Mouse (Mus musculus) stomach, postnatal 0 days (tissue): ENCODE measurements at regions not wholly inside any gene's neighbourhood (a gene's known extent, or its start where the extent isn't known, plus 50 kb on each side); places are given as distances from the start of the nearest gene placed in this dataset.

ENCODE experiments used
- ATAC-seq: fragments of 200-750 bp; cut with Nextera tagmentation; 2 replicates; pipeline ENCODE4 v1.8.0; 2017; ENCODE audit not compliant: low FRiP score, low TSS enrichment
- DNase-seq: peaks from one replicate; pipeline ENCODE4 v3.0.0-alpha.2; 2016; ENCODE audit warnings: low spot score
- H3K27ac ChIP-seq: fragments of 300-500 bp; sonication (generic); replicated peaks from 2 replicates; pipeline ENCODE4 v1.5.1; 2014; ENCODE audit warnings: mild to moderate bottlenecking, control low read depth
- H3K27me3 ChIP-seq: fragments of 300-500 bp; sonication (generic); 2 replicates; pipeline ENCODE4 v1.6.1; 2014; ENCODE audit warnings: low read length; ENCODE audit not compliant: control insufficient read depth, insufficient read depth
- H3K36me3 ChIP-seq: fragments of 300-500 bp; sonication (generic); 2 replicates; pipeline ENCODE4 v1.6.1; 2014; ENCODE audit warnings: low read length, mixed read lengths; ENCODE audit not compliant: control insufficient read depth, insufficient read depth
- H3K4me1 ChIP-seq: fragments of 300-500 bp; sonication (generic); replicated peaks from 2 replicates; pipeline ENCODE4 v1.6.1; 2014; ENCODE audit warnings: antibody characterized with exemption; ENCODE audit not compliant: control insufficient read depth, insufficient read depth
- H3K4me2 ChIP-seq: fragments of 300-500 bp; sonication (generic); replicated peaks from 2 replicates; pipeline ENCODE4 v1.6.1; 2014; ENCODE audit warnings: low read depth, mild to moderate bottlenecking, control low read depth, moderate library complexity
- H3K4me3 ChIP-seq: fragments of 300-500 bp; sonication (generic); 2 replicates; pipeline ENCODE4 v1.5.1; 2014; ENCODE audit warnings: low read depth, low read length, control low read depth
- H3K9ac ChIP-seq: fragments of 300-500 bp; sonication (generic); 2 replicates; pipeline ENCODE4 v1.6.1; 2014; ENCODE audit warnings: mild to moderate bottlenecking, low read length, control low read depth, mixed read lengths
- H3K9me3 ChIP-seq: fragments of 300-500 bp; sonication (generic); 2 replicates; pipeline ENCODE4 v1.6.1; 2016; ENCODE audit warnings: low read length; ENCODE audit not compliant: control insufficient read depth
- CTCF ChIP-seq: IDR thresholded peaks from 2 replicates; pipeline ENCODE4 v1.5.1; 2016; ENCODE audit warnings: antibody characterized with exemption, low read depth, mild to moderate bottlenecking, moderate library complexity
- EP300 ChIP-seq: optimal IDR thresholded peaks from 2 replicates; pipeline ENCODE3; 2016; ENCODE audit warnings: antibody characterized with exemption
- WGBS: fragments of 180-500 bp; shearing (Covaris S2); extraction: QIAGEN DNeasy Blood & Tissue Kit; methylation state at CpG from one replicate; pipeline ENCODE4 v1.1.7; 2014; 5-methylcytosine and 5-hydroxymethylcytosine counted together

DNA sequence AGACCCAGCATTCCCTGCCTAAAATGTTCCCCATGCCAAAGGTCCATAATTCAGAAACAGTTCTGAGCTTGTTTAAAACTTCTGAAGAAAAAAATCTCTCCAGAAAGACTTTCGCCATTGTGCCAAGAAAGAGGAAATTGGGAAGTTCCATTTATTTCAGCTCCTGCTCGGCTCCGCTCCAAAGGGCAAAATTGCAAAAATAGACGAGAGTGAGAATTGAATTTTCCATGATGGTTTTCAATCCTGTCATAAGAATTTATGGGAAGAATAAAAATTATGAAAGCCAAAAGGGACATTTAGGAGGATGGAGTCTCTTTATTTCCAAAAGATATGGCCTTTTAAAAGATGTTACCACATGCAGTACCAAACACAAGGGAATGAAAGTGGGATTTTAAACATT is 222.5 kb upstream of the Jmjd1c start:
- no peak overlapping the region for H3K27ac ChIP-seq
- H3K27me3 ChIP-seq: no peaks in the 10 kb centered on the region
- DNase-seq (no peak), ATAC-seq (no peak)
- WGBS: 73% methylated on average over 4 of the region's 4 CpGs
- no peak overlapping the region for H3K4me2 ChIP-seq
- no peak for TF ChIP-seq EP300
- TF ChIP-seq CTCF: no peak
- H3K9me3 ChIP-seq: no peaks in the 10 kb centered on the region
- no peak overlapping the region for H3K9ac ChIP-seq
- no peak overlapping the region for H3K4me3 ChIP-seq
- no peaks in the 10 kb centered on the region for H3K36me3 ChIP-seq
- no peaks in the 10 kb centered on the region for H3K4me1 ChIP-seq

DNA sequence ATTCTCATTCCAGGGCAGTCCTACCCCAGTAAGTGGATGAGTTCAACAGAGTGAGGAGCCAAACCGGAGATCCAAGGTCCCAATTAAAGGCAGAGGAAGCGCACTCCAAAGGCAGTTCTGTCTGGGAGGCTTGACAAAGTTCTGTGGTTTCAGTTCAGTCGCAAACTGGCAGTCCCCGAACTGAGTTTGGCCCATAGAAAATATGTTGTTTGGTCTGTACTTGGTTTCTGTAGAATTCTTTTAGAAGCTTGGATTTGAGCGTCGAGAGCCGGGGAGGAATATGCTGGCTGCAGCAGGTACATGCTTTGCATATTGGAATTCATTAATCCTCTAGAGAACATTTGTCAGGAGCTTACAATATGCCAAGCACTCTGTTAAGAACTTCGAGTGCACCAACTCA is 216.9 kb upstream of the Jmjd1c start:
- no peaks in the 10 kb centered on the region for H3K36me3 ChIP-seq
- H3K4me2 ChIP-seq: no peak overlapping the region
- H3K4me1 ChIP-seq: no peaks in the 10 kb centered on the region
- no peak overlapping the region for H3K4me3 ChIP-seq
- no peak overlapping the region for H3K9ac ChIP-seq
- H3K9me3 ChIP-seq: no peaks in the 10 kb centered on the region
- 66% methylated on average over 8 of the region's 8 CpGs for WGBS
- H3K27me3 ChIP-seq: no peaks in the 10 kb centered on the region
- no peak for DNase-seq
- no peak for ATAC-seq
- TF ChIP-seq CTCF (no peak), EP300 (no peak)
- H3K27ac ChIP-seq: no peak overlapping the region

- H3K9ac ChIP-seq: no peak overlapping the region
- 82% methylated on average over 5 of the region's 5 CpGs for WGBS
- no peaks in the 10 kb centered on the region for H3K4me1 ChIP-seq
- DNase-seq (no peak), ATAC-seq (no peak)
- no peaks in the 10 kb centered on the region for H3K36me3 ChIP-seq
- no peak overlapping the region for H3K4me3 ChIP-seq
- no peaks in the 10 kb centered on the region for H3K27me3 ChIP-seq
- H3K4me2 ChIP-seq: no peak overlapping the region
- H3K27ac ChIP-seq: no peak overlapping the region
- TF ChIP-seq EP300 (no peak), CTCF (no peak)
- H3K9me3 ChIP-seq: no peaks in the 10 kb centered on the region
These were observed 213.1 kb upstream of the Jmjd1c start for GRCm38 (mm10) chr10:66882825-66883224.

DNA sequence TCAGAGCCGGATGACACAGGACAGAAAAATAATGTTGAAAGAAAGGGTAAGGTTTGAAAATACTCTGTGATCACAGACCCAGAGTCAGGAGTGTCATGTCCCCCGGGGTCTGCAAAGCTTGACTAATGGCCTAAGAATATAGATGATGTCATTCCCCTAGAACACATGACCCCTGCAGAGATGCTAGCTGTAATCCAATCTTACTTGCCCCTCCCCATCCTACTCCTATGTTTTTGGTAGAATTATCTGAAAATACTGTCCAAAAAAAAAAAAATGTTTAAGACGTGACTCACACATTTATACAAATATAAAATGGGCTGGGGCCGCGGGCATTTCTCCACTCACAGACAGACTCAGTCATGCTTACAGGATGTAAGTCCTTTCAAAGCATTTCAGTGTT is 210.3 kb upstream of the Jmjd1c start:
- no peaks in the 10 kb centered on the region for H3K36me3 ChIP-seq
- H3K4me1 ChIP-seq: no peaks in the 10 kb centered on the region
- no peak overlapping the region for H3K4me2 ChIP-seq

DNA sequence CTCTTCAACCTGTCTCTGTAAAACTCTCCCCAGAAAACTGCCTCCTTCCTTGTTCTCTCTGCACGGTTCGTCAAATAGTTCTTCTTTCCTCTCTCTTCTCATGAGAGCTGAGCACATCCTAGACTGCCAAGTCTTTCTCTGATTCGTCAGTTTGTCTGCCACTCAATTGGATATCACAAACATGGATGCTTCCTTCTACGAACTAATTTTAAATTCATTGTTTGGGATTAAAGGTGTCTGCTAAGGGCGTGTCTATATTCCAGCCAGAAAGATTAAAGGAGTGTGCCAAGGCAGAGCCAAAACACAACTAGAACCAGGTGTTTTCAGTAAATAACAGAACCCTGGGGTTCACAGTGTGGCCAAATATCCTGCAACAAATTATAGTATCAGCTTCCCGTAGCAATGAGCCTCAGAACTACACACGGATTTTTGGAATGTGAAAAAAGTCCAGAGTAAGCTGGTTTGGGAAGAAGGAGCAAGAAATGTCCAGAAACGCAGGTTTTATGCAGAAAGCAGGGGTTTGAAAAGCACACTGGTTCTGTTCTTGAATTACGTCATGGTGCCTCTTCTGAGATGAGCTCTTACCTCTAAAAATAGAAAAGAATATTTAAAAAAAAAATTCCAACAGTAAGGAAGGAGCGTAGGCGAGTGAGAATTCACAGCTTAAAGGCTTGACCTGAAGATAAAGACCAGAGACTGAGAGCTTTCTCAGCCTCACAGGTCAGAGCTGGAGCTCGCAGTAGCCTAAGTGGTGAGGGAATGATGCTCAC is 206.0 kb upstream of the Jmjd1c start:
- ATAC-seq: no peak
- DNase-seq: no peak
- TF ChIP-seq CTCF (no peak), EP300 (no peak)
- H3K4me3 ChIP-seq: no peak overlapping the region
- WGBS: 59% methylated on average over 12 of the region's 12 CpGs
- no peaks in the 10 kb centered on the region for H3K9me3 ChIP-seq
- H3K27me3 ChIP-seq: no peaks in the 10 kb centered on the region
- H3K27ac ChIP-seq: no peak overlapping the region
- no peak overlapping the region for H3K4me2 ChIP-seq
- H3K4me1 ChIP-seq: no peaks in the 10 kb centered on the region
- H3K36me3 ChIP-seq: no peaks in the 10 kb centered on the region
- H3K9ac ChIP-seq: no peak overlapping the region

More for the DNA sequence above, 210.3 kb upstream of the Jmjd1c start:
- Histone ChIP-seq H3K9ac (no peak overlapping the region), H3K27me3 (no peaks in the 10 kb centered on the region), H3K4me3 (no peak overlapping the region), H3K9me3 (no peaks in the 10 kb centered on the region), H3K27ac (no peak overlapping the region)
- WGBS: 53% methylated on average over 5 of the region's 5 CpGs
- ATAC-seq (no peak), DNase-seq (no peak)
- no peak for TF ChIP-seq CTCF
- no peak for TF ChIP-seq EP300

GRCm38 (mm10) chr10:66891811-66892210 is 204.1 kb upstream of the Jmjd1c start:
- TF ChIP-seq CTCF (no peak), EP300 (no peak)
- Histone ChIP-seq H3K9me3 (no peaks in the 10 kb centered on the region), H3K27ac (no peak overlapping the region), H3K4me3 (no peak overlapping the region), H3K36me3 (no peaks in the 10 kb centered on the region), H3K4me2 (no peak overlapping the region), H3K4me1 (no peaks in the 10 kb centered on the region), H3K9ac (no peak overlapping the region), H3K27me3 (no peaks in the 10 kb centered on the region)
- ATAC-seq (no peak), DNase-seq (no peak)
- 100% methylated on average over 1 of the region's 1 CpGs for WGBS
